Mouse (Mus musculus): ENCODE data around the gene Vezf1. TPM values are rescaled to one million over a fixed set of nuclear protein-coding genes. Genes with fewer than 3 reads are reported as not detected.

Gene Vezf1
- polyA plus RNA-seq, 1 experiment: 29.6 TPM

GRCm38 (mm10) chr11:88090293-88090692, 22.2 kb downstream of the Vezf1 start:
- no peaks in the 10 kb centered on the region for H3K27me3 ChIP-seq (ENCODE audit: control insufficient read depth, insufficient read depth, low read length)
- H3K4me1 ChIP-seq (ENCODE audit: control insufficient read depth, insufficient read depth, low read length): no peaks in the 10 kb centered on the region
- no peak overlapping the region for H3K27ac ChIP-seq (ENCODE audit: insufficient read depth, low read length)
- no peak overlapping the region for H3K4me3 ChIP-seq (replicated peaks; ENCODE audit: insufficient read depth, low read depth, low read length)
- TF ChIP-seq CTCF (IDR thresholded peaks at IDR 0.05; ENCODE audit: borderline replicate concordance, insufficient read depth, low read depth, low read length) (no peak), POLR2A (IDR thresholded peaks at IDR 0.05; ENCODE audit: borderline replicate concordance, insufficient read depth, low read length) (no peak)
- WGBS: 55% methylated on average over 5 of the region's 5 CpGs
- DNase-seq: no peak

- TF ChIP-seq POLR2A (IDR thresholded peaks at IDR 0.05; ENCODE audit: borderline replicate concordance, insufficient read depth, low read length) (no peak), CTCF (IDR thresholded peaks at IDR 0.05; ENCODE audit: borderline replicate concordance, insufficient read depth, low read depth, low read length) (no peak)
- H3K27ac ChIP-seq (ENCODE audit: insufficient read depth, low read length): no peak overlapping the region
- WGBS: 98% methylated on average over 1 of the region's 1 CpGs
- no peaks in the 10 kb centered on the region for H3K4me1 ChIP-seq (ENCODE audit: control insufficient read depth, insufficient read depth, low read length)
- H3K4me3 ChIP-seq (replicated peaks; ENCODE audit: insufficient read depth, low read depth, low read length): no peak overlapping the region
- H3K27me3 ChIP-seq (ENCODE audit: control insufficient read depth, insufficient read depth, low read length): no peaks in the 10 kb centered on the region
- DNase-seq: no peak
These were observed 23.9 kb downstream of the Vezf1 start for GRCm38 (mm10) chr11:88091949-88092348.

GRCm38 (mm10) chr11:88097173-88097572, 29.1 kb downstream of the Vezf1 start:
- Histone ChIP-seq H3K4me1 (ENCODE audit: control insufficient read depth, insufficient read depth, low read length) (no peaks in the 10 kb centered on the region), H3K27ac (ENCODE audit: insufficient read depth, low read length) (0 out of 2 replicates have a peak overlapping the region, but pooled peaks have one; percentile 11), H3K27me3 (ENCODE audit: control insufficient read depth, insufficient read depth, low read length) (no peaks in the 10 kb centered on the region), H3K4me3 (replicated peaks; ENCODE audit: insufficient read depth, low read depth, low read length) (no peak overlapping the region)
- TF ChIP-seq POLR2A (IDR thresholded peaks at IDR 0.05; ENCODE audit: borderline replicate concordance, insufficient read depth, low read length) (no peak), CTCF (IDR thresholded peaks at IDR 0.05; ENCODE audit: borderline replicate concordance, insufficient read depth, low read depth, low read length) (no peak)
- no peak for DNase-seq
- whole genome bisulfite sequencing: 41% methylated on average over 4 of the region's 4 CpGs

GRCm38 (mm10) chr11:88098021-88098729, 30.1 kb downstream of the Vezf1 start, which contains the start of gene Cuedc1:
TSS of gene Cuedc1 (plus strand) at chr11:88098058.
- WGBS: 52% methylated on average over 17 of the region's 17 CpGs
- no peaks in the 10 kb centered on the region for H3K27me3 ChIP-seq (ENCODE audit: control insufficient read depth, insufficient read depth, low read length)
- H3K4me1 ChIP-seq (ENCODE audit: control insufficient read depth, insufficient read depth, low read length): no peaks in the 10 kb centered on the region
- no peak for DNase-seq
- H3K27ac ChIP-seq (ENCODE audit: insufficient read depth, low read length): peak within 1 kb of the TSS; percentile 74; the same call in 1 of the 2 replicates
- H3K4me3 ChIP-seq (replicated peaks; ENCODE audit: insufficient read depth, low read depth, low read length): peak within 1 kb of the TSS; percentile 86
- TF ChIP-seq CTCF (IDR thresholded peaks at IDR 0.05; ENCODE audit: borderline replicate concordance, insufficient read depth, low read depth, low read length) (no peak), POLR2A (IDR thresholded peaks at IDR 0.05; ENCODE audit: borderline replicate concordance, insufficient read depth, low read length) (no peak)

- peak; percentile 80 to 86 for DNase-seq
- peak overlapping the region; percentile 86 for H3K4me3 ChIP-seq (replicated peaks; ENCODE audit: insufficient read depth, low read depth, low read length)
- no peaks in the 10 kb centered on the region for H3K27me3 ChIP-seq (ENCODE audit: control insufficient read depth, insufficient read depth, low read length)
- under 1% methylated on average over 87 of the region's 95 CpGs for WGBS
- TF ChIP-seq CTCF (IDR thresholded peaks at IDR 0.05; ENCODE audit: borderline replicate concordance, insufficient read depth, low read depth, low read length) (0 out of 2 replicates have a peak, but pooled peaks have one; percentile 34), POLR2A (IDR thresholded peaks at IDR 0.05; ENCODE audit: borderline replicate concordance, insufficient read depth, low read length) (0 out of 2 replicates have a peak, but pooled peaks have one; percentile 24)
- H3K4me1 ChIP-seq (ENCODE audit: control insufficient read depth, insufficient read depth, low read length): no peaks in the 10 kb centered on the region
- H3K27ac ChIP-seq (ENCODE audit: insufficient read depth, low read length): peak overlapping the region; percentile 74
These were observed 30.9 kb downstream of the Vezf1 start for GRCm38 (mm10) chr11:88098787-88099598.

GRCm38 (mm10) chr11:88099599-88100023, 31.5 kb downstream of the Vezf1 start:
- H3K27me3 ChIP-seq (ENCODE audit: control insufficient read depth, insufficient read depth, low read length): no peaks in the 10 kb centered on the region
- no peaks in the 10 kb centered on the region for H3K4me1 ChIP-seq (ENCODE audit: control insufficient read depth, insufficient read depth, low read length)
- peak overlapping the region; percentile 74 for H3K27ac ChIP-seq (ENCODE audit: insufficient read depth, low read length)
- TF ChIP-seq CTCF (IDR thresholded peaks at IDR 0.05; ENCODE audit: borderline replicate concordance, insufficient read depth, low read depth, low read length) (no peak), POLR2A (IDR thresholded peaks at IDR 0.05; ENCODE audit: borderline replicate concordance, insufficient read depth, low read length) (no peak)
- DNase-seq: peak in 1 of 2 experiments; percentile 43
- peak overlapping the region; percentile 86 for H3K4me3 ChIP-seq (replicated peaks; ENCODE audit: insufficient read depth, low read depth, low read length)
- 3% methylated on average over 38 of the region's 38 CpGs for WGBS

GRCm38 (mm10) chr11:88100170-88100569, 32.1 kb downstream of the Vezf1 start:
- Histone ChIP-seq H3K27ac (ENCODE audit: insufficient read depth, low read length) (no peak overlapping the region), H3K27me3 (ENCODE audit: control insufficient read depth, insufficient read depth, low read length) (no peaks in the 10 kb centered on the region), H3K4me3 (replicated peaks; ENCODE audit: insufficient read depth, low read depth, low read length) (peak overlapping the region; percentile 40), H3K4me1 (ENCODE audit: control insufficient read depth, insufficient read depth, low read length) (no peaks in the 10 kb centered on the region)
- DNase-seq: no peak
- no peak for TF ChIP-seq POLR2A (IDR thresholded peaks at IDR 0.05; ENCODE audit: borderline replicate concordance, insufficient read depth, low read length)
- no peak for TF ChIP-seq CTCF (IDR thresholded peaks at IDR 0.05; ENCODE audit: borderline replicate concordance, insufficient read depth, low read depth, low read length)
- 52% methylated on average over 4 of the region's 4 CpGs for WGBS
